Mouse (Mus musculus) midbrain, embryonic 13.5 days (tissue): ENCODE results near the gene Olfr495. TPM values are rescaled to one million over a fixed set of nuclear protein-coding genes. Genes with fewer than 3 reads are reported as not detected.

Experiments
- ATAC-seq: fragments of 200-750 bp; cut with Nextera tagmentation; 2 replicates; pipeline ENCODE4 v1.8.0; 2017; ENCODE audit warnings: mild to moderate bottlenecking, moderate TSS enrichment, moderate library complexity
- H3K27ac ChIP-seq: fragments of 300-500 bp; sonication (generic); 2 replicates; pipeline ENCODE4 v1.5.1; 2015; ENCODE audit warnings: inconsistent platforms, mild to moderate bottlenecking, moderate library complexity
- H3K27me3 ChIP-seq: fragments of 300-500 bp; sonication (generic); 2 replicates; pipeline ENCODE4 v1.6.1; 2015; ENCODE audit warnings: mild to moderate bottlenecking, inconsistent platforms
- H3K36me3 ChIP-seq: fragments of 300-500 bp; sonication (generic); 2 replicates; pipeline ENCODE4 v1.6.1; 2015; ENCODE audit warnings: mild to moderate bottlenecking, inconsistent platforms
- H3K4me1 ChIP-seq: fragments of 300-500 bp; sonication (generic); replicated peaks from 2 replicates; pipeline ENCODE4 v1.6.1; 2015; ENCODE audit warnings: inconsistent platforms
- H3K4me2 ChIP-seq: fragments of 300-500 bp; sonication (generic); replicated peaks from 2 replicates; pipeline ENCODE4 v1.6.1; 2015; ENCODE audit warnings: moderate library complexity, mild to moderate bottlenecking, inconsistent platforms
- H3K4me3 ChIP-seq: fragments of 300-500 bp; sonication (generic); replicated peaks from 2 replicates; pipeline ENCODE4 v1.5.1; 2015; ENCODE audit warnings: mild to moderate bottlenecking, inconsistent platforms
- H3K9ac ChIP-seq: fragments of 300-500 bp; sonication (generic); replicated peaks from 2 replicates; pipeline ENCODE4 v1.6.1; 2015; ENCODE audit warnings: mild to moderate bottlenecking, inconsistent platforms
- H3K9me3 ChIP-seq: fragments of 300-500 bp; sonication (generic); 2 replicates; pipeline ENCODE4 v1.6.1; 2016; ENCODE audit warnings: mild to moderate bottlenecking, inconsistent platforms
- WGBS: fragments of 180-500 bp; shearing (Covaris S2); methylation state at CpG from one replicate; pipeline ENCODE4 v1.1.7; 2015; 5-methylcytosine and 5-hydroxymethylcytosine counted together
- polyA plus RNA-seq: library from polyadenylated mRNA; unstranded; fragments of >200 nt; fragmentation: Nextera tagmentation; extraction: Ambion mirVana; gene quantifications from 2 replicates; pipeline ENCODE4 v1.2.1, GENCODE M21; 2015

Olfr495 gene
- not detected in 2 replicates for polyA plus RNA-seq

DNA sequence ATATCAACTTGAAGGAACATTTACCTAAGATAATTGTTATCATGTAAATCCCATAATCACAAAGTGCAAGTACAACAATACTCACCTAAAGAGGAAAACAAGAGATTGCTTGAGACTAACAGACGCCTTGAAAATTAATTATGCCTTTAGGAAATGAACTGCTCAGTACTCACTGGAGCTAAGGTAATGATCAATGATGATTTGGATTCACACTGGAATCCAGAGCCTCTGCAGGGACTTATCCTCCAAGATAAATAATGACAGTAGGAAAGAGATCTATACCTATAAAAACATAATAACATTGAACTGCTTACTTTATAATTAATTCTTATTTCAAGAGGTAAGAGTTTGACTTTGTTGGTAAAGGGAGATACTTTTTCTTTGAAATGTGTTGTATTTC, at the start of gene Olfr495:
Gene Olfr495, plus strand, starts transcription at position 301 of the 400 bp plus-strand sequence.
- Histone ChIP-seq H3K9ac (no peak within 1 kb of the TSS), H3K4me2 (no peak within 1 kb of the TSS), H3K36me3 (no peaks in the 10 kb centered on the region), H3K4me1 (no peaks in the 10 kb centered on the region), H3K27ac (no peak within 1 kb of the TSS), H3K9me3 (no peaks in the 10 kb centered on the region), H3K4me3 (no peak within 1 kb of the TSS), H3K27me3 (no peaks in the 10 kb centered on the region)
- 77% methylated on average over 1 of the region's 1 CpGs for WGBS
- no peak for ATAC-seq

DNA sequence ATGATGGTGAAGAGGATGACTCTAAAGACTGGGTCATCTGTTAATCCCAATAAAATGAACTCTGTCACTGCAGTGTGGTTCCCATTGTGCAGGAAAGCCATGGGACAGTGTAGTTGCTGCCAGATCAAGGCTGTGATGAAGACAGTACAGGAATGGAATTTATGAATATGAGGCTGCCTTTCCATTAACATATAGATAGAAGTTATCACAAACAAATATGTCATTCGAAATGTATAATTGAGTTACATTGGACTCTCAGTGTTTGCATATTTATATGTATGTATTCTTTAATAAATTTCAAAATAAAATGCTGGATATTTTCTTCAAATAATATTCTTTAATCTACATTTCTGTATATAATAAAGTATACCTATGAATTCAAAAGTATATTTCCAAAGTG, 46.1 kb upstream of the Olfr495 start, which contains the start of gene Olfr493:
Gene Olfr493, minus strand, starts transcription at position 101 of the 400 bp plus-strand sequence.
- H3K9me3 ChIP-seq: no peaks in the 10 kb centered on the region
- H3K4me3 ChIP-seq: no peak within 1 kb of the TSS
- H3K27me3 ChIP-seq: no peaks in the 10 kb centered on the region
- H3K9ac ChIP-seq: no peak within 1 kb of the TSS
- no peak within 1 kb of the TSS for H3K27ac ChIP-seq
- ATAC-seq: no peak
- WGBS: 63% methylated on average over 1 of the region's 1 CpGs
- no peaks in the 10 kb centered on the region for H3K4me1 ChIP-seq
- H3K36me3 ChIP-seq: no peaks in the 10 kb centered on the region
- H3K4me2 ChIP-seq: no peak within 1 kb of the TSS

DNA sequence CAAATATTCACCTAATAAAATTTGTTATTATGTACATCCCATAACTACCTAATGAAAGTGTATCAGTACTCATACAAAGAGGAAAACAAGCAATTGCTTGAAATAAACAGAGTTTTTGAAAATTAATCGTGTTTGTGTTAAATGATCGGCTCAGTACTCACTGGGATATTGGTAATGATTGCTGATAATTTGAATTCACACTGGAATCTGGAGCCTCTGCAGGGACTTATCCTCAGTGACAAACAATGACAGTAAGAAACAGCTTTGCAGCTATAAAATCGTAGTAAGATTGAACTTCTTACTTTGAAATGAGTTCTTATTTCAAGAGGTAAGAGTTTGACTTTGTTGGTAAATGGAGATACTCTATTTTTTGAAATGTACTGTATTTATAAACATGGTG, 27.9 kb upstream of the Olfr495 start, which contains the start of gene Olfr494:
Gene Olfr494, plus strand, starts transcription at position 301 of the 400 bp plus-strand sequence.
- no peak within 1 kb of the TSS for H3K9ac ChIP-seq
- no peaks in the 10 kb centered on the region for H3K36me3 ChIP-seq
- H3K9me3 ChIP-seq: no peaks in the 10 kb centered on the region
- ATAC-seq: no peak
- H3K4me2 ChIP-seq: no peak within 1 kb of the TSS
- H3K27me3 ChIP-seq: no peaks in the 10 kb centered on the region
- H3K4me1 ChIP-seq: no peaks in the 10 kb centered on the region
- no peak within 1 kb of the TSS for H3K4me3 ChIP-seq
- 91% methylated on average over 3 of the region's 3 CpGs for WGBS
- H3K27ac ChIP-seq: no peak within 1 kb of the TSS

DNA sequence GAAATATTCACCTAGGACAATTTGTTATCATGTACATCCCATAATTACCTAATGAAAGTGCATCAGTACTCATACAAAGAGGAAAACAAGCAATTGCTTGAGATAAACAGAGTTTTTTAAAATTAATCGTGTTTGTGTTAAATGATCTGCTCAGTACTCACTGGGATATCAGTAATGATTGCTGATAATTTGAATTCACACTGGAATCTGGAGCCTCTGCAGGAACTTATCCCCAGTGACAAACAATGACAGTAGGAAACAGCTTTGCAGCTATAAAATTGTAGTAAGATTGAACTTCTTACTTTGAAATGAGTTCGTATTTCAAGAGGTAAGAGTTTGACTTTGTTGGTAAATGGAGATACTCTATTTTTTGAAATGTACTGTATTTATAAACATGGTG, 27.2 kb downstream of the Olfr495 start, which contains the start of gene Olfr497:
Gene Olfr497, plus strand, starts transcription at position 301 of the 400 bp plus-strand sequence.
- Histone ChIP-seq H3K4me1 (no peaks in the 10 kb centered on the region), H3K9ac (no peak within 1 kb of the TSS), H3K27ac (no peak within 1 kb of the TSS), H3K27me3 (no peaks in the 10 kb centered on the region), H3K4me3 (no peak within 1 kb of the TSS), H3K36me3 (no peaks in the 10 kb centered on the region), H3K4me2 (no peak within 1 kb of the TSS), H3K9me3 (no peaks in the 10 kb centered on the region)
- no peak for ATAC-seq
- WGBS: 88% methylated on average over 2 of the region's 2 CpGs

Other genes starting within 250 kb of the Olfr495 start
- gene Olfr485, start 233.3 kb upstream of the Olfr495 start, polyA plus RNA-seq: not detected in 2 replicates
- not detected in 2 replicates for gene Olfr486, start 220.4 kb upstream of the Olfr495 start, polyA plus RNA-seq
- not detected in 2 replicates for gene Olfr487, start 178.5 kb upstream of the Olfr495 start, polyA plus RNA-seq
- not detected in 2 replicates for gene Olfr488, start 134.8 kb upstream of the Olfr495 start, polyA plus RNA-seq
- gene Olfr490, start 104.2 kb upstream of the Olfr495 start, polyA plus RNA-seq: not detected in 2 replicates
- gene Olfr491, start 79.7 kb upstream of the Olfr495 start, polyA plus RNA-seq: not detected in 2 replicates
- gene Olfr492, start 69.5 kb upstream of the Olfr495 start, polyA plus RNA-seq: not detected in 2 replicates
- gene Olfr493, start 46.2 kb upstream of the Olfr495 start, polyA plus RNA-seq: not detected in 2 replicates
- gene Olfr494, start 27.8 kb upstream of the Olfr495 start, polyA plus RNA-seq: not detected in 2 replicates
- not detected in 2 replicates for gene Olfr497, start 27.3 kb downstream of the Olfr495 start, polyA plus RNA-seq
- gene Olfr498, start 72.2 kb downstream of the Olfr495 start, polyA plus RNA-seq: not detected in 2 replicates
- gene Olfr502, start 131.9 kb downstream of the Olfr495 start, polyA plus RNA-seq: not detected in 2 replicates
- gene Olfr503, start 151.4 kb downstream of the Olfr495 start, polyA plus RNA-seq: not detected in 2 replicates
- gene Olfr504, start 172.6 kb downstream of the Olfr495 start, polyA plus RNA-seq: not detected in 2 replicates
- not detected in 2 replicates for gene Olfr506, start 217.6 kb downstream of the Olfr495 start, polyA plus RNA-seq
- not detected in 2 replicates for gene Olfr507, start 228.6 kb downstream of the Olfr495 start, polyA plus RNA-seq
- gene Olfr508, start 236.8 kb downstream of the Olfr495 start, polyA plus RNA-seq: not detected in 2 replicates